Comparison of ENCODE assay signal across 13 mouse cellular contexts in the genomic region with DNA sequence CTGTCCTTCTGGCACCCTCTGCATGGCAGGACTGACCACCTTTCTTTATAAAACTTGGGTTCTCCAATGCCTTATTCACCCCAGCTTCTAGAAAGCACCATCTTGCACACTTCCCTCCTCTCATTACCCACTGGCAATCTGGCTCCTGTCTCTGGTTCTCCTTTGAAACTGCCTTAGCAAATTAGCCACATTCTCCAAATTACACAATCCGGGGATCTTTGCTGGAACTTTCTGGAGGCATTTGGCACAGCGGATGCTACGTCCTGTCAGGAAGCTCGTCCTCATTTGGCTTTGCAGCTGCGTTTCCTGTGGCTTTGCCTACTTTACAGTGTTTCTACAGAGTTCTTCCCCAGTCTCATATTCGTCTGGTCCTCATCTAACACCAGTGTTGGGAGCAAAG. TPM values are rescaled to one million over a fixed set of nuclear protein-coding genes. Genes with fewer than 3 reads are reported as not detected.
DNase-seq lines count a peak whose midpoint lies in the region; ATAC-seq and TF ChIP-seq lines count a peak whose summit lies in the region.
"Had no signal": no experiment of that assay in that cellular context is flagged by ENCODE, and none has a peak within 500 bp of the region (broad histone marks: within the 10 kb centered on the region; RNA-seq: fewer than 3 reads in every experiment).

No protein-coding gene starts in this region.

- H3K27me3 ChIP-seq in kidney, embryonic 15.5 days = peaks cover 12% of the 10 kb centered on the region; the same call in 1 of the 2 replicates
- no peaks in the 10 kb centered on the region for H3K27me3 ChIP-seq in heart, postnatal 0 days (ENCODE audit: control insufficient read depth, insufficient read depth, low read length)

- H3K4me3 ChIP-seq in kidney, embryonic 15.5 days (replicated peaks) = no peak overlapping the region
- H3K4me3 ChIP-seq in heart, postnatal 0 days (ENCODE audit: low read depth, low read length) = no peak overlapping the region
- H3K4me3 ChIP-seq: midbrain, embryonic 10.5 days had no signal

- H3K9ac ChIP-seq in kidney, embryonic 15.5 days = no peak overlapping the region
- no peak overlapping the region for H3K9ac ChIP-seq in heart, postnatal 0 days (replicated peaks; ENCODE audit: low read depth, low read length)

- no peak for TF ChIP-seq EP300 in heart, postnatal 0 days (IDR thresholded peaks at IDR 0.05; ENCODE audit: low read depth)

- WGBS in kidney, embryonic 15.5 days = 70% methylated on average over 6 of the region's 6 CpGs
- 55% methylated on average over 6 of the region's 6 CpGs for WGBS in heart, postnatal 0 days

- no peak overlapping the region for H3K4me2 ChIP-seq in kidney, embryonic 15.5 days
- no peak overlapping the region for H3K4me2 ChIP-seq in heart, postnatal 0 days (ENCODE audit: low read depth, low read length)

- H3K9me3 ChIP-seq in kidney, embryonic 15.5 days (replicated peaks) = no peaks in the 10 kb centered on the region
- H3K9me3 ChIP-seq in heart, postnatal 0 days (replicated peaks; ENCODE audit: control insufficient read depth, low read length) = no peaks in the 10 kb centered on the region
- H3K9me3 ChIP-seq: midbrain, embryonic 10.5 days had no signal

- TF ChIP-seq CTCF in heart, postnatal 0 days (IDR thresholded peaks at IDR 0.05; ENCODE audit: low read depth) = no peak

- no peak overlapping the region for H3K27ac ChIP-seq in kidney, embryonic 15.5 days
- H3K27ac ChIP-seq in heart, postnatal 0 days (ENCODE audit: low read depth) = no peak overlapping the region
- H3K27ac ChIP-seq: midbrain, embryonic 10.5 days had no signal

- ATAC-seq in kidney, embryonic 15.5 days (replicated peaks; ENCODE audit: low FRiP score) = no peak
- no peak for ATAC-seq in heart, postnatal 0 days (ENCODE audit: insufficient read depth, low read depth)

- peaks cover 10% of the 10 kb centered on the region for H3K4me1 ChIP-seq in kidney, embryonic 15.5 days
- H3K4me1 ChIP-seq in heart, postnatal 0 days (ENCODE audit: control insufficient read depth, insufficient read depth) = no peaks in the 10 kb centered on the region

- peak; percentile 41 for DNase-seq in adrenal gland, adult 2 months
- no peak for DNase-seq in adrenal gland, adult 18-20 months (ENCODE audit: low spot score in 2 of 2)
- DNase-seq in kidney, adult 18-20 months = peak; percentile 37
- peak; percentile 8 for DNase-seq in heart, postnatal 0 days (ENCODE audit: low spot score)
- DNase-seq in lung, postnatal 4 days = peak; percentile 40 to 54
- DNase-seq in thymus, postnatal 14 days = no peak
- no peak for DNase-seq in left cerebral cortex, adult 8-10 months (ENCODE audit: low spot score in 2 of 2)
- DNase-seq: cerebellum, postnatal 36 days; liver; retina, postnatal 1 day; thymus, postnatal 25 days had no signal

- H3K36me3 ChIP-seq in kidney, embryonic 15.5 days = no peaks in the 10 kb centered on the region
- H3K36me3 ChIP-seq in heart, postnatal 0 days (replicated peaks; ENCODE audit: control insufficient read depth, insufficient read depth, low read length) = no peaks in the 10 kb centered on the region
- H3K36me3 ChIP-seq: midbrain, embryonic 10.5 days had no signal

RNA-seq across cellular contexts. Expression of a gene that starts 6.7 kb away (rescaled TPM):
- 100 to 1,000 TPM in 1 of 2 experiments, 10 to 100 TPM in 1; 80.6 to 206 TPM for total RNA-seq in adrenal gland, adult 2 months (2021)
- 45.5 and 59.7 TPM in 2 replicates for polyA plus RNA-seq in adrenal gland, adult 2 months (2012; rRNA removed)
- total RNA-seq in adrenal gland, adult 18-20 months (2021) = 100 to 1,000 TPM; 239 to 346 TPM
- 12.9 and 14.5 TPM in 2 replicates for polyA plus RNA-seq in kidney, embryonic 15.5 days (2015; fragmentation: Nextera tagmentation; extraction: Ambion mirVana)
- total RNA-seq in heart, postnatal 0 days (2014; rRNA removed; ENCODE audit: low replicate concordance) = 13.9 and 19.2 TPM in 2 replicates
- 7.8 and 8.6 TPM in 2 replicates for polyA plus RNA-seq in heart, postnatal 0 days (2015; fragmentation: Nextera tagmentation; extraction: Ambion mirVana)
- 100 to 1,000 TPM; 146 to 160 (median 153) TPM for total RNA-seq in left cerebral cortex, adult 8-10 months (2022)

Comparison
In these comparisons a context has a peak if more than half of its experiments do, and no peak if none do; other contexts are left out.
1. DNase-seq: peak in adrenal gland, adult 2 months (single experiment), kidney, adult 18-20 months (single experiment), heart, postnatal 0 days (single experiment) and lung, postnatal 4 days (2 of 2); none in adrenal gland, adult 18-20 months (0 of 2), thymus, postnatal 14 days (single experiment) and left cerebral cortex, adult 8-10 months (0 of 2).